Mouse (Mus musculus): ENCODE measurements around the gene Zfp831.
A peak's percentile ranks its signal among the peaks of the same experiment; 100 is the strongest.

Zfp831 gene

GRCm38 (mm10) chr2:174643448-174644144 lies at the start of gene Zfp831:
Zfp831 (plus strand) TSS chr2:174643534.
- DNase-seq (ENCODE audit: low read depth in 1 of 2, low spot score in 2 of 2) = no peak

GRCm38 (mm10) chr2:174594965-174595364 lies 48.4 kb upstream of the Zfp831 start:
- no peak for DNase-seq (ENCODE audit: low read depth in 1 of 2, low spot score in 2 of 2)

DNA sequence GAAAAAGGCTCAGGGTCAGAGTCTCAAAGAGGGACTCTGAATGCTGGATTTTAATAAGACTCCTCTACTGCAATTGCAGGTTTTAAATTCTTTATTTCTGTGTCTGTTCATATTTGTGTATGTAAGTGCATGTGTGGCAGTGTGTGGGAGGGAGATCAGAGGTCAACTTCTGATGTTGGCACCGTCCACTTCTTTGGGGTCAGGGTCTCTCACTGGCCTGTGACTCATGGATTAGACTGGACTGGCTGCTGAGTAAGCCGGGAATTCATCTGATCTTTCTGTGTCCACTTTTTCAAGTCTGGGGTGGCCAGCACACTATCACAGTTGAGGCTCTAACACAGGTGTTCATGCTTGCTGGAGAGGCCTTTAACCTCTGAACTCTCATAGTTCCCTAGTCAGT lies 47.7 kb upstream of the Zfp831 start:
- no peak for DNase-seq (ENCODE audit: low read depth in 1 of 2, low spot score in 2 of 2)

DNA sequence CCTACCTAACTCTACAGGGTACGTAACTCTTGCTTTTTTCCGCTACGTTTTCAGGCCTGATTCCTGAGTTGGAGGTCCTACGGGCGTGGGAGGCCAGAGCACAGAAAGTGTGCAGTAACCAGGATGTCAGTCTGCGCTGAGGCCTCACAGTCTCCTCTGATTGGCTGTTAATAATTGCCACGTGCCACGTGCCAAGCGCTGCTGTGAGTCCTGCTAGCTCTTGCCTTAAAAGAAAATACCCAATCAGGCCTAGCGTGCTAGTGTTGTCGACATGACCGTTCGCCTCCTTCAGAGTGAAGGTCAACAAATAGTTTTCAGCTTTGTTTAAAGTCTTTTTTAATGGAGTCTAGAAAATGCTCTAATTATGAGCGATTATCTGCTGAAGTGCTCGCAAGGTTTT lies 46.9 kb upstream of the Zfp831 start:
- DNase-seq (ENCODE audit: low read depth in 1 of 2, low spot score in 2 of 2) = no peak

DNA sequence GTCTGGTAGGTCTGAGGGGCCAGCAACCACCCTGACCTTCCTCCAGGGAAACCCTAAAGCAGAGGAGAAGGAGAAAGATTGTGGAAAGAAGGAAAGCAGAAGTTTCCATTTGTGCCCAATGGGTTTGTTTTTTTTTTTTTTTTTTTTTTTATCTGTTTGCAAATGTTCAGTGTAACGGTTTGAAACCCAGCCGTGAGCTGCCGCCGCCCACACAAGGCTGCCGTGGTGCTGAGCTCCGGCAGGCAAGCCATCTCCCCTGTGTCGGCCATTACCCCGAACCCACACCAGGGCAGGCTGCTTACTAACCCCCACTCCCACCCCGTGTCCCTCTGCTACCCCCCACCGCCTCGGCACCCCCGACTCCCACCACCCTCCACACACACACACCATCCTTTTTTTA lies 44.9 kb upstream of the Zfp831 start:
- DNase-seq (ENCODE audit: low read depth in 1 of 2, low spot score in 2 of 2) = no peak

DNA sequence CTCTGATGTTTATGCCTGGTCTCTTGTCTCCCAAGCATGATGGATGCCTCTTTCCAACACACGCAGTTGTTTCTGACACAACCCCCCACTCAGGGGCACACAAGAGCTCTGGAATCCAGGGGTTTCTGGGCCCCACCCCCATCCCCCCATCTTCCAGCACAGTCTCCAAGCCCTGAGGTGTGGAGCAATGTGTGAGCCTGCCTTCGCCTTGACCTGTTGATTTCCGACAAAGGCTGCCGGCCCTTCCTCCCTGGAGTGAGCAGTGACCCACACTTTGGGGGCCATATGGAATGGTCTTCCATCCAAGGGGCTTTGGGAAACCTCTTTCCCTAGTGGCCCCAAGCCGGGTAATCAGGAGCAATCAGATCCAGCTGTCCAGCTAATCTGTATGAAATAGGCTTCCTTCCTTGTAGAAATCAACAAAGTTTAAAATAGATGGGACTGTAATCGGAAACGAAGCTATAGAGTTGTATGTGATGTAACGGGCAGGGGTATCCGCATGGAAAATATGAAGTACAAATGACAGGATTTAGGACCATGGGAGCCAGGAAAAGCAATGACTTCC lies 44.2 kb upstream of the Zfp831 start:
- DNase-seq (ENCODE audit: low read depth in 1 of 2, low spot score in 2 of 2) = no peak

DNA sequence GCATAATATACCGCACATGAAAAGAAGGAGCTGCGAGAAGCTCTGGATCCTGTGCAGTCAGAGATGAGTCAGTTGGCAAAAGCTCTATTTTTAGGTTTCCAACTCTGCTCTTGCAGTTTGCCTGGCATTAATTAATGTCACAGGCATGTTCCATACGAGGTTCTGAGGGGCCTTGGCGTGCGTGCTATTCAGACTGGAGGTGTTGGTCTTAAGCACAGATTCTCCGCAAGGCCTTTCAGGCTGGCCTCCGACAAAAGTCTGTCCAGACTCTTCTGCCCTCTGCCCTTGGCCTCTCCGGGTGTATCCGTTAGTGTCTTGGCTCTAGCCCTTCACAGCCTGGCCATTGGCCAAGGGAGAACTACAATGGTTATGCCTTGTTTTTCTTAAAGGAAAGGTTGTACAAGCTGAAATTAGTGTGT lies 43.5 kb upstream of the Zfp831 start:
- no peak for DNase-seq (ENCODE audit: low read depth in 1 of 2, low spot score in 2 of 2)

DNA sequence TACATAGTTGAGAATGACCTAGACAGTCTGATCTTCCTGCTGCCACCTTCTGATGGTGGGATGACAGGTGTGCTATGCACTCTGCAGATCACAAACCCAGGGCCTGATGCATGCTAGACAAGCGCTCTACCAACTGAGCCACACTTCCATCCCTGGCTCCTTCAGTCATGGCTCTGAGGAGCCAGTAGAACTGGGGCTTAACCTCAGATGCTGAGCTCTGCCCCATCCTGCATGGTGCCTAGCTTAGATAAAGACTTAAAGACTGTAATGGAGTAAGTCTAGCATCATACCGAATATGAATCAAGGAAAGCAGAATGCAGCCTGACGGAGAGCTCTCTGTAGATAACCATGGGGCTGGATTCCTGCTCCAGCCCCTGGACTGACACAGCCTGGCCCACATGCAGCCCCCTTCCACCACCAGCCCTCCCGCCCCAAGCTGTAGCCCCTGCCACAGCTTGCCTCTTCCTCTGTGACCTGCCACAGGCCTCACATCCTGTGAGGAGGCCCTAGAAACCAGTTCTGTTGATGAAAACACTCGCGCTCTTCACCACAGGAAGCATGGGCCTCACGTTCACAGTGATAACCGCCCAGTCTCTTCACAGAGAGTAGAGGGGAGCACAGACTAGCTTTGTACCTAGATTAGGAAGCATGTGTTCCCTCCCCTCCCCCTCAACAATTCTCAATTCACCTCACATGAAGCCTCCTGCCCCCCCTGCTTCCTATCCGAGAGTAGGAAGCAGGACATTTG lies 41.2 kb upstream of the Zfp831 start:
- DNase-seq (ENCODE audit: low read depth in 1 of 2, low spot score in 2 of 2) = no peak

GRCm38 (mm10) chr2:174603321-174603720 lies 40.0 kb upstream of the Zfp831 start:
- no peak for DNase-seq (ENCODE audit: low read depth in 1 of 2, low spot score in 2 of 2)

DNA sequence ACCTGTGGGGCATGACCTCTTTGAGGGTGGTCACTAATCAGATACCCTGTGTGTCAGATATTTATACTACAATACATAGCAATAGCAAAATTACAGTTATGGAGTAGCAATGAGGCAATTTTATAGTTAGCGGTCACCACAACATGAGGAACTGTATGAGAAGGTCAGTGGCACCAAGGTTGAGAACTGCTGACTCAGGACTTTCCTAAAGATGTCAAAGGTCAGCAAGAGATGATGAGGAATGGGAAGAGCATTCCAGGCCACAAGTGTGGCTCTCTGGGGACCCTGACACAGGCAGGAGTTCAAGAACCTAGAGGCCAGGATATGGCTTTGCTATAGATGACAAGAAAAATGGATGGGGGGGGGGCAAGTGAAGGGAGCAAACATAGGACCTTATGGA lies 38.3 kb upstream of the Zfp831 start:
- no peak for DNase-seq (ENCODE audit: low read depth in 1 of 2, low spot score in 2 of 2)

GRCm38 (mm10) chr2:174605442-174606087 lies 37.8 kb upstream of the Zfp831 start:
- no peak for DNase-seq (ENCODE audit: low read depth in 1 of 2, low spot score in 2 of 2)

DNA sequence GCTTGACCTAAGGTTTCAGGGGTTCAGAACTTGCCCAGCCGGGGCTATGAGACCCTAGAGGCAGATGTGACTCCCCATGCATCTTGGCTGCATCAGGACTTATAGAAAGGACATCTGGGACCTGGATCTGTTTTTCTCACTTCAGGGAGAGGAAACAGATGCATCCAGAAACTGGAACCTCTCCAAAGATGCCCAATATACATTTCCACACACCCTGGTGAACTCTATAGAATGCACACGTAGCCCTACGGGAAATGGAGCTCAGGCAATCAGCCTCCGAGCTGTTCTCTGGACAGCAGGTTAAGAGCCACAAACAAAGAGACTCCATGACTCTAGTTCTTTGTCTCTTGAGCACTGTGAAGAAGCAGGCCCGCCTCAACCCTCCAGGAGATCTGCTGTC lies 37.0 kb upstream of the Zfp831 start:
- DNase-seq (ENCODE audit: low read depth in 1 of 2, low spot score in 2 of 2) = no peak

DNA sequence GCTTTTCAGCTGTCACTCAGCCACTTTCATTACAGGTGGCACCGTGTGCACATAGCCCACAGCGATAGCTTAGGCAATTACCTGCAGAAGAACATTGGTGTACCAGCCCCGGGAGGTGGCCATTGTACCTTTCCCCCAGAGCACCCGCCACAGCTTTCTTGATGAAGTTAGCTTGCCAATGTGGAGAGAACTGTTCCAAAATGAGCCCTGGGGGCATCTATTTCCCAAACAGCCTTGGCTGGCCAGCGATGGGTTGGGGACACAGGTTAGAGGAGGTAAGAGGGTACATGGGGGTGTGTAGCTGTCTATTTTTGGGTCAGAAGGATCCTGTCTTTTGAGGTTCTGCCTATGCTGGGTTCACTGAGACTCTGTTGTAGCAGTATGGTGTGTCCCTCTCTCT lies 33.4 kb upstream of the Zfp831 start:
- DNase-seq (ENCODE audit: low read depth in 1 of 2, low spot score in 2 of 2) = no peak

DNA sequence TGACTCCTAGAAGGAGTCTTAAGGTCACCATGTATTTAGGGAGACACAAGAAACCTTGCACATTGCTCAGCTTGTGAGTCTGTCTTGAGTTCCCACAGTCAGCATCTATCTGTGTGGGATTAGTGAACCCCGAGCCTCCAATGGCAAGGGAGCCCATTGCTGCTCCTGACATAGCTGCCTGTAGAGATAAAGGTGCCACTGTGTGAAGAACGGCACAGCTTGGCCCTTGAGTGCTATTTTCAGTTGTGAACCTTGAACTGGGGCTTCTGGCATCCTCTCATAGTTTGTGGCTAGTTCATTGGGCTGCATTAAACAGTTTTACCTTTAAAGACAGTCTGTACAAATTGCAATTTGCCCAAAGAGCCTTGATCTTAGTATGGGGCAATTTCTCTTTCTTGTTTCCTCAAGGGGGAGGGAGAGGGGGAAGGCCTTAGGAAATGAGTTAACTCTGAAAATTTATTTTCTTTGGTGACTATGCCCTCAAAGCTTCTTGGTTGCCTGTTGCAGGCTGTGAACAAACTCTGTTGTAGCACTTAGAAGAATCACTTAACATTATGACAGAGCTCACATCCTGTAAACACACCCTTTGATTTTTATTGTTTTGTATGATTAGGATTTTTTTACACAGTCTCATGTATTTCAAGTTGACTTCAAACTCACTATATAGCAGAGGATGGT lies 30.8 kb upstream of the Zfp831 start:
- DNase-seq (ENCODE audit: low read depth in 1 of 2, low spot score in 2 of 2) = no peak

DNA sequence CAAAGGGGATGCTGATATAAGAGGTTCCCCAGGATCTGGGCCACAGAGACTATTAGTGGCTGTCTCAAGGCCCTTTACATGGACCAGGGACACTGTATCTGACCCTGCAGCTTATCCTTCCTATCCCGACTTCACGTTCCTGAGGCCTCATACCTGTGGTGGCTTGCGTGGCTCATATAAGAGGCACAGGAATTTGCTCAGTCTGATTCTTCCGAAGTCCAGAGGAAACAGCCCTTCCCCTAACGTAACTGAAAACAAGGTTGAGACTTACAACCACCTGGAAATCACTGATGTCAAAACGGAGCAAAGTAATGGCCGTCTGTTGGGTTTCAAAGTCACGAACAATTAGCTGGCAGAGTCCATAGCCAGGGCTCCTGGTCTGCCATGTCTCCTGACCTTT lies 30.1 kb upstream of the Zfp831 start:
- no peak for DNase-seq (ENCODE audit: low read depth in 1 of 2, low spot score in 2 of 2)

GRCm38 (mm10) chr2:174613921-174614441 lies 29.4 kb upstream of the Zfp831 start:
- peak; percentile 43 to 57 for DNase-seq (ENCODE audit: low read depth in 1 of 2, low spot score in 2 of 2)

GRCm38 (mm10) chr2:174621881-174622280 lies 21.5 kb upstream of the Zfp831 start:
- no peak for DNase-seq (ENCODE audit: low read depth in 1 of 2, low spot score in 2 of 2)

DNA sequence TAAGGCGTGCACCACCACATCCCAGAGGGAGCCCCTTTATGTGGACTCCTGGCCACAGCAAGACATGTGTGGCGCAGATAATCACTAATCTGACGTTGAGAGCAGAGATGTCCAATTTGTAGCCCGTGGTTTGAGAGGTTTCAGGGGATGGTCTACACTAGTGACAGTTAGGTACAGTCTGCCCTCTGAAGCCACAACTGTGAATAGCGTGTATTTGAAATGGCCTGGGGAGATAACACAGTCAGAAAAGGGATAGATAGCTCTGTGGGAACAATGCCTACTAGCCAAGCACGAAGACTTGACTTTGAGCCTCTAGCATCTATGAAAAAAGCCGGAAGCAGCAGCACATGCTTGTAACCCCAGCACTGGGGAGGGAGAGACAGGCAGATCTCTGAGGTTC lies 18.9 kb upstream of the Zfp831 start:
- no peak for DNase-seq (ENCODE audit: low read depth in 1 of 2, low spot score in 2 of 2)

GRCm38 (mm10) chr2:174627021-174627420 lies 16.3 kb upstream of the Zfp831 start:
- no peak for DNase-seq (ENCODE audit: low read depth in 1 of 2, low spot score in 2 of 2)

DNA sequence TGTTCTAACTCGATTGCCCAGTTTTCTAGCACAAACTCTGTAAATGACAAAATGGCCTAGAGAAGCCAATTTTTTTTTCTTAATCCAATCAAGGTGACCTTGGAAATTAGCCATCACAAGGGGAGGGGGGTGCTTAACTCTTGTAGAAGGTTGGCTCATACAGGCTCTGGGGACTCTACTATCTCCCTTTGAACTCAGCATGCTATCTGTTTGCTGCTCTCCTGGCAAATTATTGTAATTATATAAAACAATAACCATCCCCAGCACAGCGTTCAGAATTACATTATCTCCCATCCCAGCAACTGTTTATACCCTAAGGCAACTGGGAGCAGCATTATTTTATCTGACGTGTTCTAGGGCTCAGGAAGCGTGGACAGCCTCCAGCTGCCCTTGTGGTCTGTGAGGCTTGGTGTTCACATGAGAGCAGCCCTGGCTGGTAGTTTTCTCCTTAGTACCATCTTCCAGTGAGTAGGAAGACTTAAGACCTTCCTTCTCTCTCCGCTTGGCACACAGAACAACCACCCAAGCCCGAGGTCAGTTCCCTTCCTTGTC lies 14.0 kb upstream of the Zfp831 start:
- no peak for DNase-seq (ENCODE audit: low read depth in 1 of 2, low spot score in 2 of 2)

GRCm38 (mm10) chr2:174636750-174637149 lies 6.6 kb upstream of the Zfp831 start:
- no peak for DNase-seq (ENCODE audit: low read depth in 1 of 2, low spot score in 2 of 2)

Measured in monocyte, adult 2 months (primary cell).